Comparison of ENCODE assay signal across 7 mouse cellular contexts in genomic region chr16:93711411-93712188, GRCm38 (mm10). TPM values are rescaled to one million over a fixed set of nuclear protein-coding genes. Genes with fewer than 3 reads are reported as not detected.
DNase-seq lines count a peak whose midpoint lies in the region; ATAC-seq lines count a peak whose summit lies in the region.

Gene Dop1b (plus strand): TSS chr16:93711904.

- H3K4me2 ChIP-seq in embryonic facial prominence, embryonic 12.5 days (replicated peaks), result peak within 1 kb of the TSS; percentile 92
- H3K4me2 ChIP-seq in limb, embryonic 11.5 days (ENCODE audit: low read depth, severe bottlenecking), result peak within 1 kb of the TSS; percentile 98
- H3K4me2 ChIP-seq in midbrain, embryonic 14.5 days (ENCODE audit: low read length), result peak within 1 kb of the TSS; percentile 77

- peak within 1 kb of the TSS; percentile 64 for H3K9ac ChIP-seq in embryonic facial prominence, embryonic 12.5 days
- H3K9ac ChIP-seq in limb, embryonic 11.5 days (ENCODE audit: low read length), result peak within 1 kb of the TSS; percentile 70
- peak within 1 kb of the TSS; percentile 90 for H3K9ac ChIP-seq in midbrain, embryonic 14.5 days (replicated peaks; ENCODE audit: low read length)

- H3K36me3 ChIP-seq in embryonic facial prominence, embryonic 12.5 days, result no peaks in the 10 kb centered on the region
- H3K36me3 ChIP-seq in limb, embryonic 11.5 days (ENCODE audit: control insufficient read depth, insufficient read depth, low read length), result no peaks in the 10 kb centered on the region
- H3K36me3 ChIP-seq in midbrain, embryonic 14.5 days (ENCODE audit: control insufficient read depth, insufficient read depth, low read length), result peaks cover 7% of the 10 kb centered on the region

- no peaks in the 10 kb centered on the region for H3K4me1 ChIP-seq in embryonic facial prominence, embryonic 12.5 days
- H3K4me1 ChIP-seq in limb, embryonic 11.5 days (ENCODE audit: control insufficient read depth, insufficient read depth, low read length), result 0 out of 2 replicates have a peak, but pooled peaks cover 10% of the 10 kb centered on the region
- peaks cover 5% of the 10 kb centered on the region; the same call in 1 of the 2 replicates for H3K4me1 ChIP-seq in midbrain, embryonic 14.5 days (ENCODE audit: control insufficient read depth, insufficient read depth, low read length)

- no peaks in the 10 kb centered on the region for H3K9me3 ChIP-seq in embryonic facial prominence, embryonic 12.5 days
- H3K9me3 ChIP-seq in limb, embryonic 11.5 days (ENCODE audit: control insufficient read depth, low read length), result no peaks in the 10 kb centered on the region
- H3K9me3 ChIP-seq in midbrain, embryonic 14.5 days (ENCODE audit: control insufficient read depth, low read length), result no peaks in the 10 kb centered on the region

- WGBS in embryonic facial prominence, embryonic 12.5 days, result under 1% methylated on average over 76 of the region's 77 CpGs
- WGBS in limb, embryonic 11.5 days, result under 1% methylated on average over 69 of the region's 77 CpGs
- WGBS in midbrain, embryonic 14.5 days, result under 1% methylated on average over 77 of the region's 77 CpGs

- H3K4me3 ChIP-seq in embryonic facial prominence, embryonic 12.5 days, result peak within 1 kb of the TSS; percentile 64
- peak within 1 kb of the TSS; percentile 68 for H3K4me3 ChIP-seq in limb, embryonic 11.5 days (ENCODE audit: low read depth, low read length)
- H3K4me3 ChIP-seq in midbrain, embryonic 14.5 days (replicated peaks; ENCODE audit: low read depth, low read length), result peak within 1 kb of the TSS; percentile 86

- H3K27me3 ChIP-seq in embryonic facial prominence, embryonic 12.5 days, result peaks cover 25% of the 10 kb centered on the region
- peaks cover 10% of the 10 kb centered on the region for H3K27me3 ChIP-seq in limb, embryonic 11.5 days (ENCODE audit: control insufficient read depth, insufficient read depth, low read length)
- H3K27me3 ChIP-seq in midbrain, embryonic 14.5 days (ENCODE audit: control insufficient read depth, insufficient read depth, low read length), result peaks cover 7% of the 10 kb centered on the region

- DNase-seq in adrenal gland, postnatal 25 days, result peak; percentile 100
- DNase-seq in heart, adult 11 months, result peak; percentile 100
- peak; percentile 99 for DNase-seq in kidney, adult 18-20 months
- peak; percentile 100 for DNase-seq in limb, embryonic 11.5 days (ENCODE audit: low spot score)
- peak; percentile 99 for DNase-seq in midbrain, embryonic 14.5 days
- DNase-seq in spleen, adult 18-20 months, result peak; percentile 98 to 100

- H3K27ac ChIP-seq in embryonic facial prominence, embryonic 12.5 days, result no peak within 1 kb of the TSS; the same call in 1 of the 2 replicates
- no peak within 1 kb of the TSS for H3K27ac ChIP-seq in limb, embryonic 11.5 days (replicated peaks; ENCODE audit: low read depth, low read length)
- peak within 1 kb of the TSS; percentile 81 for H3K27ac ChIP-seq in midbrain, embryonic 14.5 days (replicated peaks; ENCODE audit: low read depth, low read length)

- peak; percentile 85 for ATAC-seq in embryonic facial prominence, embryonic 12.5 days (ENCODE audit: insufficient number of reproducible peaks, insufficient read depth, low FRiP score, low TSS enrichment)
- ATAC-seq in limb, embryonic 11.5 days (ENCODE audit: insufficient number of reproducible peaks, low FRiP score, low TSS enrichment, low read depth), result peak; percentile 93
- peak; percentile 92 for ATAC-seq in midbrain, embryonic 14.5 days (ENCODE audit: low FRiP score, low TSS enrichment)

RNA-seq across cellular contexts. Expression of gene Dop1b, which starts in this region (rescaled TPM):
- total RNA-seq in adrenal gland, postnatal 25 days (2021), result 19.9 and 21.3 TPM in 2 replicates
- polyA plus RNA-seq in embryonic facial prominence, embryonic 12.5 days (2016; fragmentation: Nextera tagmentation; extraction: Ambion mirVana), result 11.9 and 12.2 TPM in 2 replicates
- 7.2 and 7.7 TPM in 2 replicates for polyA plus RNA-seq in limb, embryonic 11.5 days (2014; fragmentation: Nextera tagmentation; extraction: Ambion mirVana)
- polyA plus RNA-seq in midbrain, embryonic 14.5 days (2014; fragmentation: Nextera tagmentation; extraction: Ambion mirVana), result 36.5 and 40.3 TPM in 2 replicates
